Mouse (Mus musculus): Measurements from ENCODE around the gene Slc4a4.
"Not testable (repeated sequence)": the region's sequence is repeated elsewhere in the genome, so short reads cannot be mapped to it uniquely, and the experiment has no call there.

Slc4a4 gene

GRCm38 (mm10) chr5:89077711-89078110 lies 191.1 kb downstream of the Slc4a4 start:
- no peak for DNase-seq (ENCODE audit: low spot score)

GRCm38 (mm10) chr5:89083476-89083875 lies 196.9 kb downstream of the Slc4a4 start:
- DNase-seq (ENCODE audit: low spot score): no peak

GRCm38 (mm10) chr5:89087916-89088315 lies 201.3 kb downstream of the Slc4a4 start:
- DNase-seq (ENCODE audit: low spot score): no peak

GRCm38 (mm10) chr5:89088462-89088861 lies 201.8 kb downstream of the Slc4a4 start:
- DNase-seq (ENCODE audit: low spot score): no peak

GRCm38 (mm10) chr5:89090131-89090530 lies 203.5 kb downstream of the Slc4a4 start:
- DNase-seq (ENCODE audit: low spot score): no peak

- DNase-seq (ENCODE audit: low spot score): no peak
Observed at GRCm38 (mm10) chr5:89096371-89096770, 209.8 kb downstream of the Slc4a4 start.

GRCm38 (mm10) chr5:89097291-89097690 lies 210.7 kb downstream of the Slc4a4 start:
- DNase-seq (ENCODE audit: low spot score): no peak

- DNase-seq (ENCODE audit: low spot score): no peak
Observed at GRCm38 (mm10) chr5:89098121-89098520, 211.5 kb downstream of the Slc4a4 start.

- no peak for DNase-seq (ENCODE audit: low spot score)
Observed at GRCm38 (mm10) chr5:89099886-89100285, 213.3 kb downstream of the Slc4a4 start.

GRCm38 (mm10) chr5:89102560-89102959 lies 215.9 kb downstream of the Slc4a4 start:
- no peak for DNase-seq (ENCODE audit: low spot score)

- DNase-seq (ENCODE audit: low spot score): no peak
Observed at GRCm38 (mm10) chr5:89105346-89105745, 218.7 kb downstream of the Slc4a4 start.

- no peak for DNase-seq (ENCODE audit: low spot score)
Observed at GRCm38 (mm10) chr5:89106217-89106616, 219.6 kb downstream of the Slc4a4 start.

- no peak for DNase-seq (ENCODE audit: low spot score)
Observed at GRCm38 (mm10) chr5:89108809-89109208, 222.2 kb downstream of the Slc4a4 start.

- no peak for DNase-seq (ENCODE audit: low spot score)
Observed at GRCm38 (mm10) chr5:89109832-89110231, 223.2 kb downstream of the Slc4a4 start.

GRCm38 (mm10) chr5:89111987-89112386 lies 225.4 kb downstream of the Slc4a4 start:
- not testable (repeated sequence) for DNase-seq (ENCODE audit: low spot score)

GRCm38 (mm10) chr5:89120881-89121280 lies 234.3 kb downstream of the Slc4a4 start:
- DNase-seq (ENCODE audit: low spot score): no peak

GRCm38 (mm10) chr5:89123270-89123903 lies 236.8 kb downstream of the Slc4a4 start:
- DNase-seq (ENCODE audit: low spot score): no peak

GRCm38 (mm10) chr5:89128210-89128609 lies 241.6 kb downstream of the Slc4a4 start:
- DNase-seq (ENCODE audit: low spot score): no peak

GRCm38 (mm10) chr5:89135776-89136175 lies 249.2 kb downstream of the Slc4a4 start:
- DNase-seq (ENCODE audit: low spot score): no peak

GRCm38 (mm10) chr5:89140070-89140469 lies 253.5 kb downstream of the Slc4a4 start:
- DNase-seq (ENCODE audit: low spot score): no peak

- DNase-seq (ENCODE audit: low spot score): no peak
Observed at GRCm38 (mm10) chr5:89141761-89142160, 255.1 kb downstream of the Slc4a4 start.

GRCm38 (mm10) chr5:89146276-89146675 lies 259.7 kb downstream of the Slc4a4 start:
- no peak for DNase-seq (ENCODE audit: low spot score)

GRCm38 (mm10) chr5:89147282-89147790 lies 260.7 kb downstream of the Slc4a4 start:
- no peak for DNase-seq (ENCODE audit: low spot score)

GRCm38 (mm10) chr5:89149436-89150040 lies 262.9 kb downstream of the Slc4a4 start:
- no peak for DNase-seq (ENCODE audit: low spot score)

All from MN1 (cell line).